24 mouse cellular contexts compared by ENCODE assay signal in the genomic region with DNA sequence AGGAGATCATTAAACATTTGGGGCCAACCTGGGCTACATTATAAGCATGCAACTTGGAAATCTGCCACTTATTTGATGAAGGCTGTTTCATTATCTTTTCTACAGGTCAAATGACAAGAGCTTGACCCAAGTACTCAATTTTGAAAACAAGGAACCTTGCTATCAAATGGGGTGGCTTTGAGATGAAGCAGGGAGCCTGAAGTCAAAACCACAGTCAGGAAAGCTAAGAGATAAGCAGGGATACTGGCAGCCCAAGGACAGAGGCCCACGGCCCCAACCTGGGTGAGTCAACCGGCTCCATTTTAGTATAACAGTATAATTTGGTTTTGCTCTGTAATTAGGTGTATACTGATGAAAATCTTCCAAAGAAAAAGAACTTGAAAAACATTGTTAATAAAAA. TPM values are rescaled to one million over a fixed set of nuclear protein-coding genes. Genes with fewer than 3 reads are reported as not detected.
DNase-seq lines count a peak whose midpoint lies in the region; ATAC-seq lines count a peak whose summit lies in the region.
"Had no signal": no experiment of that assay in that cellular context is flagged by ENCODE, and none has a peak within 500 bp of the region (broad histone marks: within the 10 kb centered on the region; RNA-seq: fewer than 3 reads in every experiment).

No protein-coding gene starts in this region.

- DNase-seq in heart, adult 11 months = peak; percentile 36
- DNase-seq in heart, adult 9 months (ENCODE audit: low spot score in 2 of 2) = no peak
- DNase-seq in 416B (ENCODE audit: low read depth) = peak; percentile 16
- DNase-seq: adrenal gland, adult 8-10 months; adrenal gland, postnatal 14 days; adrenal gland, postnatal 36 days; cerebellum, adult 11-12 months; cerebellum, adult 2 months; cerebellum, adult 9-10 months; cerebellum, postnatal 10 days; cerebellum, postnatal 25 days; embryo, embryonic 11 days had no signal

- no peaks in the 10 kb centered on the region for H3K9me3 ChIP-seq in kidney, embryonic 14.5 days (ENCODE audit: control insufficient read depth, low read length)
- H3K9me3 ChIP-seq: embryonic facial prominence, embryonic 13.5 days; embryonic facial prominence, embryonic 15.5 days; forebrain, embryonic 10.5 days; forebrain, embryonic 12.5 days had no signal

- H3K27me3 ChIP-seq in kidney, embryonic 14.5 days (ENCODE audit: control insufficient read depth, insufficient read depth, low read length) = no peaks in the 10 kb centered on the region
- H3K27me3 ChIP-seq: embryonic facial prominence, embryonic 13.5 days; embryonic facial prominence, embryonic 15.5 days; forebrain, embryonic 12.5 days had no signal

- no peak overlapping the region for H3K4me2 ChIP-seq in kidney, embryonic 14.5 days (replicated peaks; ENCODE audit: low read depth, low read length)
- H3K4me2 ChIP-seq: embryonic facial prominence, embryonic 13.5 days; embryonic facial prominence, embryonic 15.5 days; forebrain, embryonic 12.5 days had no signal

- no peak overlapping the region for H3K9ac ChIP-seq in kidney, embryonic 14.5 days (ENCODE audit: low read depth, low read length)
- H3K9ac ChIP-seq: embryonic facial prominence, embryonic 13.5 days; embryonic facial prominence, embryonic 15.5 days; forebrain, embryonic 12.5 days had no signal

- H3K36me3 ChIP-seq in kidney, embryonic 14.5 days (ENCODE audit: control insufficient read depth, insufficient read depth, low read length) = peaks cover 25% of the 10 kb centered on the region; the same call in 1 of the 2 replicates
- H3K36me3 ChIP-seq: embryonic facial prominence, embryonic 15.5 days had no signal

- 0 out of 2 replicates have a peak, but pooled peaks have one; percentile 32 for ATAC-seq in common myeloid progenitor, adult 5-6 weeks (replicated peaks; ENCODE audit: low read depth, poor library complexity, severe bottlenecking)
- ATAC-seq in kidney, embryonic 14.5 days (ENCODE audit: low FRiP score, low TSS enrichment) = no peak
- ATAC-seq: activated CD4-positive, CD25-positive, alpha-beta regulatory T cell, adult 4 months; forebrain, embryonic 14.5 days; forebrain, embryonic 16.5 days; Patski had no signal

- no peak overlapping the region for H3K4me3 ChIP-seq in kidney, embryonic 14.5 days (ENCODE audit: low read length)
- H3K4me3 ChIP-seq: embryonic facial prominence, embryonic 13.5 days; embryonic facial prominence, embryonic 15.5 days; erythroblast, embryonic 14.5 days; forebrain, embryonic 10.5 days; forebrain, embryonic 12.5 days had no signal

- H3K4me1 ChIP-seq in kidney, embryonic 14.5 days (ENCODE audit: control insufficient read depth, insufficient read depth, low read length) = no peaks in the 10 kb centered on the region
- H3K4me1 ChIP-seq: embryonic facial prominence, embryonic 13.5 days; embryonic facial prominence, embryonic 15.5 days; forebrain, embryonic 10.5 days; forebrain, embryonic 12.5 days had no signal

- WGBS in kidney, embryonic 14.5 days = 91% methylated on average over 2 of the region's 2 CpGs

- H3K27ac ChIP-seq in kidney, embryonic 14.5 days (ENCODE audit: low read depth, low read length) = no peak overlapping the region
- H3K27ac ChIP-seq: embryonic facial prominence, embryonic 13.5 days; embryonic facial prominence, embryonic 15.5 days; forebrain, embryonic 10.5 days; forebrain, embryonic 12.5 days had no signal

RNA-seq across cellular contexts. Expression of a gene that starts 28.3 kb away (rescaled TPM):
- not detected in 2 replicates for total RNA-seq in common myeloid progenitor, adult 5-6 weeks (2017)
- polyA plus RNA-seq in kidney, embryonic 14.5 days (2014; fragmentation: Nextera tagmentation; extraction: Ambion mirVana) = 19.9 and 23.2 TPM in 2 replicates
- polyA plus RNA-seq: C2C12; erythroblast, embryonic 14.5 days; Patski had no signal

RNA-seq across cellular contexts. Expression of a gene that starts 35.4 kb away (rescaled TPM):
- total RNA-seq in common myeloid progenitor, adult 5-6 weeks (2017) = not detected in 2 replicates
- polyA plus RNA-seq in kidney, embryonic 14.5 days (2014; fragmentation: Nextera tagmentation; extraction: Ambion mirVana) = 10.4 and 12.8 TPM in 2 replicates
- polyA plus RNA-seq: activated CD4-positive, CD25-positive, alpha-beta regulatory T cell, adult 4 months; erythroblast, embryonic 14.5 days; Patski had no signal

Comparison
In these comparisons a context has a peak if more than half of its experiments do, and no peak if none do; other contexts are left out.
1. DNase-seq: peak in heart, adult 11 months (single experiment) and 416B (single experiment); none in heart, adult 9 months (0 of 2).